Mouse (Mus musculus): Measurements from ENCODE around the gene Mesp1.
"Not testable (repeated sequence)": the region's sequence is repeated elsewhere in the genome, so short reads cannot be mapped to it uniquely, and the experiment has no call there.

Mesp1 gene

GRCm38 (mm10) chr7:79793688-79794087 lies at the start of gene Mesp1:
Gene Mesp1 (minus strand): TSS chr7:79793788.
- DNase-seq = no peak

GRCm38 (mm10) chr7:79842163-79842562 lies 48.6 kb upstream of the Mesp1 start:
- DNase-seq = no peak

GRCm38 (mm10) chr7:79837247-79837646 lies 43.7 kb upstream of the Mesp1 start:
- no peak for DNase-seq

GRCm38 (mm10) chr7:79835196-79835595 lies 41.6 kb upstream of the Mesp1 start:
- DNase-seq = no peak

DNA sequence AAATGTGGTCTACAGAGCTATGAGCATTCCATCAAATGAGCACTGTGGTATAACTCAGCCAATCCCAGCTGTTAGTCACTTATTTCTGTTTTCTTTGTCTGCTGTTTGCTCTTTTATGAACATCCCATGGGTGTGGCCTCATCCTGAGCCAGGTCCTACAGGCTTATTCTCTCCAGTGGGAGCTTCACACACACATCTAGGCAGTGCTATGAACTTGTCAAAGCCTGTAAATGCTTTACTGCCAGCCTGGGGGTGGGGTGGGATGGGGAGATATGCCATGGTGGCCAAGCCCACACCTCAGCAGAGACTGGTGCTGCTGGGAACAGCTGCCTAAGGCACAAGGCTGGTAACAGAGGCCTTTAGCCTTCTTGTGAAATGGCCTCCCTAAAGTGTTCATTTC lies 39.4 kb upstream of the Mesp1 start:
- DNase-seq = no peak

DNA sequence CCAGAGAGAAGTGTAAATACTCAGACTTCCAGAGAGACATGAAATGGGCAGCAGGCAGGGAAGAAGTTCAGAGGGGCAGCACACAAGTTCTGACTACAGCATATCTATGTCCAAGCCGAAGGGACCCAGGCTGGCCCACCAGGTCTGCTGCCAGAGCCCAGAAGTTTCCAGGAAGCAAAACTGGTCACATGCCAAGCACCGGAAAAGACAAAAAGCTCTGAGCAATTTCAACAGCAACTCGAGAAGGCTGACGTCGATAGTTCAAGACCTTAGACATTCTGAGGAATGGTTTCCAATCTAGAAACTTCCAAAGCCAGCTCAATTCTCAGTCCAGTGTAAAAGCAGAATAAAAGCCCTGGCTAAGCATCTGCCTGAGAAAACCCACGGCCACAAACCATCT lies 38.0 kb upstream of the Mesp1 start:
- no peak for DNase-seq

DNA sequence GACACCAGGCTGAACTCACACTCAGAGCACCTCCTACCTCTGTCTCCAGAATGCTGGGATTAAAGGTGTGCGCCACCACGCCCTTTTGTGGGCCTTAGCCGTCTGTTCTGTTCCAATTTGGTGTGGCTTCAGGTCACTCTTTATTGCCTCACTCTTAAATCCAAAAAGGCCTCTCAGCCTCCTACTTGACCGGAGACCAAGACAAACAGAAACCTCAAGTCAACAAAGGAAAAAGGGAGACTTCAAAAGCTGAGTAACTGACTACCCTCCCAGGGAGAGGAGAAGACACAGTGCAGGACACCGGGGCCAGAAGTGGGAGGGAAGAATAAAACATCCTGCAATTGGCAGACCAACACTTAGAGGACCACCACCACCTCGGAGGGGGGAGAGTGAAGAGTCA lies 37.6 kb upstream of the Mesp1 start:
- no peak for DNase-seq

- no peak for DNase-seq
Observed at GRCm38 (mm10) chr7:79828341-79828740, 34.8 kb upstream of the Mesp1 start.

DNA sequence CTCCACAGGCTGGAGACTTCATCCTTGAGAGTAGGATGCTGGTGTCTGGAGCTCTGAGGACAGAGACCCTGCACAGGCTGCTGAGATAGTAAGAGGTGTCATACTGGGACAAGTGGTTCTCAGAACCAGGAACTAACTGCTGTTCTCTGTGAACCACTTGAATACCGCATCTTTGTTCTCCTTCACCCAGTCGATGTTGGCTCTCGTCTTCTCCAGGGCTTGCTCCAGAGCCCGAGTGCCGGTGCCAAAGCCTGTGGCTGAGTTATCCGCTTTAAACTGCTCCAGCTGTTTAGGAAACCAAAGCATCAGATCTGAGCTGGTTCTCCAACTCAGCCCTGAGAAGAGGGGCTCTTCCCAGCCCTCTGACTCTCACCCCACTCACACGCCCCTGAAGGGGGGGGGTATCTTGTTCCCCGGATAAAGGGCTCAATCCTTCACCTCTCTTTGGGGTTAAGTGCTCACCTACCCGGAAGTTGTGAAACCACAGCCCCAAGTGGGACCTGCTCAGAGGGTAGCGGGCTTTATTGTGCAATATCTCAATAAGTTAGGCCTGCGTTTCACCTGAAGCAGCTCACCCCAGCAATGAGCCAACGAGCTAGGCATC lies 28.6 kb upstream of the Mesp1 start:
- DNase-seq = no peak

DNA sequence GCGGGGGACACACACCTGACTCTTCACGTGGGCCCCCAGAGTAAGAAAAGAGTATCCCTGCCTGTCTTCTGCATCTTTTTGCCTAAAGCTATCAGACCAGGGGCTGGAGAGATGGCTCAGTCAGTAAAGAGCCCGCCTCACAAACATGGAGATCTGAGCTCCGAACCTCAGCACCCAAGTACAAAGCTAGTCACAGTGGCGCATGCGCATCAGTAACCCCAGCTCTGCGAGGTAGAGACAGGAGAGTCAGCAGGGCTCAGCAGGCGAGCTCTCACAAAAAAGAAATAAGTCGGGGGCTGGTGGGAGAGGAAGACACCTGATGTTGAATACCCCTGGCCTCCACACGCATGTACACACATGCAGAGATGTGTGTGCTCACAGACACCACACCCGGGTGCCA lies 26.4 kb upstream of the Mesp1 start:
- DNase-seq = no peak

DNA sequence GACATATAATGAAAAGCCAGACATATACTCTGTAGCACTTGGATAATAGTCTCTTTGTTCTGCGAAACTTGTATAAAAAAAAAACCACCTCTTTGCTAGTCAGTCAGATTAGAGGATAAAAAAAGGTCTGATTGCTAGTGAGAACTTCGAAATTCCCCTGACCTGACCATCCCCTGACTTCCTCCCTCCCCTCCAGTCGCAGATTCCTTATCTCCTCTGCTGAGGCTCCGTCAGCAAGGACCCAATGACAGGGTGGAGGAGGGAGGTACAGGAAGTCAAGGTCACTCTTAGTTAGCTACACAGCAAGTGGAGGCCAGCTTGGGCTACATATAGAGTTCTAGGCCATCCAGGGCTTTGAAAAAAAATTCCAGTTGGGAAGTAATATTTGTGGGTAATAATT lies 25.9 kb upstream of the Mesp1 start:
- no peak for DNase-seq

- no peak for DNase-seq
Observed at GRCm38 (mm10) chr7:79818321-79818720, 24.7 kb upstream of the Mesp1 start.

DNA sequence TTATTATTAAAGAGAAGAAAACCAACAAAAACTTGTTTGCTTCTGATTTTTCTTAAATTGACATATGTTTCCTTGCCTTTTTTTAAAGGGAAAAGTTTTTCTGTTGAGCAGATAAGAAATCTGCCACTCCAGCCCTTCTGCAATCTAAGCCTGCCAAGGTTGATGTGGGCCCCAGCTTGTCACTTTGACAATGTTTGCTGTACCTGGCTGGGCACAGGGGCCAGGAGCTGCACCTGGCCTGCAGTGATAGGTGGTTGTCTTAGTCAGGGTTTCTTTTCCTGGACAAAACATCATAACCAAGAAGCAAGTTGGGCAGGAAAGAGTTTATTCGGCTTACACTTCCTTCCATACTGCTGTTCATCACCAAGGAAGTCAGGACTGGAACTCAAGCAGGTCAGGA lies 19.8 kb upstream of the Mesp1 start:
- DNase-seq = no peak

- DNase-seq = peak; percentile 66
Observed at GRCm38 (mm10) chr7:79810611-79811506, 17.3 kb upstream of the Mesp1 start, which contains the start of gene Mesp2. Gene Mesp2 (plus strand): TSS chr7:79810727.

- DNase-seq = no peak
Observed at GRCm38 (mm10) chr7:79808561-79808960, 15.0 kb upstream of the Mesp1 start.

GRCm38 (mm10) chr7:79803887-79804286 lies 10.3 kb upstream of the Mesp1 start:
- no peak for DNase-seq

DNA sequence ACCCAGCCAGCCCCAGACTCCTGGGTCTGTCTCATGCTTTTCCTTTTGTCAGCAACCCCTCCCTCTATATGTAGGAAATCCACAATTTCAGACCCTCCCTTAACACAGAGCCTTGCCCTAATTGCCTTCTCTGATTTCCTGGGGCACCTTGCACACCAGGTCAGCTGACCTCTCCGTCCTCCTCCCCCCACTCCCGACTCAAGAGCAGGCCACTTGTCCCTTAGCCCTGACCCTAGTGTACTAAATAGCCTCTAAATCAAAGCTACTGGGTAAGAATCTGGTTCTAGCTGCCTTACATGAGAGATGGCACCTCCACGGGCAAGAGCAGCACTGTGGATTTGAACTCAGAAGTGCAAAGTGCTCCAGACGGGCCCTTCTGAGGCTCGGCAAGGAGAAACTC lies 8.4 kb upstream of the Mesp1 start:
- no peak for DNase-seq

DNA sequence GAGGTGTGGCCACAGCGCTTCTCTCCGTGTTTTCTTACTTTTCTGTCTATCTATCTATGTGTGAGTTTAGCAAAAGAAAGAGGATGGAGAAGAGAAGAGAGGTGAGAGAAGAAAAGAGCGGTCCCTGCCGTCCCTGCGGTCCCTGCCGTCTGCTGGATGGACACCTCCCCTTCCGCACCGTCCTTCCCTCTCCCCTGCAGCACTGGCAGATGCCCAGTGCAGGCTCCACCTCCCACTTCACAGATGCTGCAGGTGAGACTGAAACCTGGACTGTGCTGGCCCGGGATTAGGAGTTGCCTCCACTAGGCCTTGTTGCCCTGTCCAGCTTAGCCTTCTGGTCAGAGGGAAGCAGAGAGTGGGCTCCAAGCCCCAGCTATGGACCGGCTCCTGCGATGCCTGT lies 7.8 kb upstream of the Mesp1 start:
- DNase-seq = no peak

GRCm38 (mm10) chr7:79800336-79800735 lies 6.7 kb upstream of the Mesp1 start:
- no peak for DNase-seq

- DNase-seq = no peak
Observed at GRCm38 (mm10) chr7:79799506-79799905, 5.9 kb upstream of the Mesp1 start.

DNA sequence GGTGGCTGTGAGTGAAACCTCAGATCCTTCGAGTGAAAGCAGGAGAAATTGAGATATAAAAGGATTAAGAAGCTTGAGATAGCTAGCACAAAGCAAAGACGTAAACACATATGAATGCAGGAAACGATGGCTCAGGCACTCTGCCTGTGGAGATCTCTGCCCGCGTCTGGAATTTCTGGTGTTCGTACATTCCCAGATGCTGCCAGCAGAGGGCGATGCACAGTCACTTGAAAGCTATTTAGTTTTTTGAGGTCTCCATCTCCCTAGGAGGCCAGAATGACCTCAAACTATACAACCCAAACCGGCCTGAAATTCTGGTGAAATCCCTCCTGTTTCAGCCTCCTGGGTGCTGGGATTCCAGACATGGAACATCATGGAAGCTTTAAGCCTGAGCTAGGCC lies 5.5 kb upstream of the Mesp1 start:
- peak; percentile 70 for DNase-seq

DNA sequence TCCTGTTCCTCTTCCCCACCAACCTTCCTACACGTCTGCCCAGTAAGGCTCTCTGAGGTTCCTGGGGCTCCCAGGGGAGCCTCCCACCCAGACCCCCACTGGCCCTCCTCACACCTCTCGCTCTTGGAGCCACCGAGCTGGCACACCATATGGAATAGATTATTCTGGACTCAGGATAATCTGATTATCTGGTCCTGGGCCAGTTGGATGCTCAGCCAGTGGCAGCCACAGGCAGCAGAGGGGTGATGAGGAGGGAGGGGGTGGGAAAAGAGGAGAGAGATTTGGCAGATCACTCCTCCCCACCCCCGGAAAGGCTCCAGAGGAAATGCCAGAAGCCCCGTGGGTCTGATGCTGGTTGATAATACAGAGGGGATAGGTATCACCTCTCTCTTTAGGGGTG lies 5.0 kb upstream of the Mesp1 start:
- DNase-seq = no peak

- no peak for DNase-seq
Observed at GRCm38 (mm10) chr7:79792635-79793421, 760 bp downstream of the Mesp1 start.

- not testable (repeated sequence) for DNase-seq
Observed at GRCm38 (mm10) chr7:79789812-79790211, 3.8 kb downstream of the Mesp1 start.
